Mouse (Mus musculus) hindbrain, embryonic 16.5 days (tissue): Measurements from ENCODE around the gene Guca2b. TPM values are rescaled to one million over a fixed set of nuclear protein-coding genes. Genes with fewer than 3 reads are reported as not detected.

Experiments used
- ATAC-seq: fragments of 200-750 bp; cut with Nextera tagmentation; 2 replicates; pipeline ENCODE4 v1.8.0; 2017; ENCODE audit warnings: moderate TSS enrichment, moderate library complexity
- H3K27ac ChIP-seq: fragments of 300-500 bp; sonication (generic); 2 replicates; pipeline ENCODE4 v1.5.1; 2014; ENCODE audit warnings: low read depth, mild to moderate bottlenecking, control low read depth, low read length, moderate library complexity
- H3K27me3 ChIP-seq: fragments of 300-500 bp; sonication (generic); replicated peaks from 2 replicates; pipeline ENCODE4 v1.6.1; 2014; ENCODE audit warnings: low read length; ENCODE audit not compliant: control insufficient read depth, insufficient read depth
- H3K36me3 ChIP-seq: fragments of 300-500 bp; sonication (generic); 2 replicates; pipeline ENCODE4 v1.6.1; 2014; ENCODE audit warnings: mild to moderate bottlenecking, low read length, moderate library complexity, mixed read lengths; ENCODE audit not compliant: control insufficient read depth, insufficient read depth
- H3K4me1 ChIP-seq: fragments of 300-500 bp; sonication (generic); 2 replicates; pipeline ENCODE4 v1.6.1; 2014; ENCODE audit warnings: low read depth, low read length; ENCODE audit not compliant: control insufficient read depth, insufficient read depth
- H3K4me2 ChIP-seq: fragments of 300-500 bp; sonication (generic); 2 replicates; pipeline ENCODE4 v1.6.1; 2014; ENCODE audit warnings: mild to moderate bottlenecking, low read length, control low read depth, moderate library complexity
- H3K4me3 ChIP-seq: fragments of 300-500 bp; sonication (generic); 2 replicates; pipeline ENCODE4 v1.5.1; 2014; ENCODE audit warnings: mild to moderate bottlenecking, low read length, control low read depth, moderate library complexity
- H3K9ac ChIP-seq: fragments of 300-500 bp; sonication (generic); 2 replicates; pipeline ENCODE4 v1.6.1; 2014; ENCODE audit warnings: low read depth, mild to moderate bottlenecking, control low read depth, low read length, moderate library complexity
- H3K9me3 ChIP-seq: fragments of 300-500 bp; sonication (generic); 2 replicates; pipeline ENCODE4 v1.6.1; 2014; ENCODE audit warnings: mild to moderate bottlenecking, low read length, moderate library complexity; ENCODE audit not compliant: control insufficient read depth
- WGBS: fragments of 180-500 bp; shearing (Covaris S2); extraction: QIAGEN DNeasy Blood & Tissue Kit; methylation state at CpG from one replicate; pipeline ENCODE4 v1.1.7; 2014; 5-methylcytosine and 5-hydroxymethylcytosine counted together
- polyA plus RNA-seq: library from polyadenylated mRNA; unstranded; fragments of >200 nt; fragmentation: Nextera tagmentation; extraction: Ambion mirVana; gene quantifications from 2 replicates; pipeline ENCODE4 v1.2.1, GENCODE M21; 2015

Gene Guca2b
- polyA plus RNA-seq, result not detected in 2 replicates

DNA sequence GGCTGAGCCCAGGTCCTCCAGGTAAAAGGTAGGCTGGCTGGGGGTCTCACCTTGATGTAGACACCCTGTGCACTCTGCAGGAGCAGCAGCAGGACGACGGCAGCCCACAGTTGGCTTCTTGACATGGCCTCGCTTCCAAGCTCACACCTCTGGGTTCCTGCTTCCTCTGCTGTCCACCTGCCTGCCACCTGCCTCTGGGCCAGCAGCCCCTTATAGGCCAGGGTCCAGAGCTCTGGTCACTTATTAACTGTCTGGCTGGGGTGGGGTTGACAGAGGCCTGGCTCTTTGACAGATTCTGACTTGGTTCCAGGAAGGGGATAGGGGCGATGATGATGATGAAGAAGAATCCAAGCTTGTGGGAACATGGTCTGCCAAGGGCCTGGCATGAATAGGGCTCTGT lies at the start of gene Guca2b:
TSS of gene Guca2b (minus strand) at position 224 of the 400 bp plus-strand sequence.
- H3K36me3 ChIP-seq, result no peaks in the 10 kb centered on the region
- H3K9me3 ChIP-seq, result peaks cover 3% of the 10 kb centered on the region; the same call in 1 of the 2 replicates
- no peak within 1 kb of the TSS for H3K4me3 ChIP-seq
- no peaks in the 10 kb centered on the region for H3K27me3 ChIP-seq
- H3K27ac ChIP-seq, result no peak within 1 kb of the TSS
- 91% methylated on average over 4 of the region's 4 CpGs for WGBS
- H3K4me1 ChIP-seq, result no peaks in the 10 kb centered on the region
- no peak within 1 kb of the TSS for H3K4me2 ChIP-seq
- H3K9ac ChIP-seq, result no peak within 1 kb of the TSS
- no peak for ATAC-seq

DNA sequence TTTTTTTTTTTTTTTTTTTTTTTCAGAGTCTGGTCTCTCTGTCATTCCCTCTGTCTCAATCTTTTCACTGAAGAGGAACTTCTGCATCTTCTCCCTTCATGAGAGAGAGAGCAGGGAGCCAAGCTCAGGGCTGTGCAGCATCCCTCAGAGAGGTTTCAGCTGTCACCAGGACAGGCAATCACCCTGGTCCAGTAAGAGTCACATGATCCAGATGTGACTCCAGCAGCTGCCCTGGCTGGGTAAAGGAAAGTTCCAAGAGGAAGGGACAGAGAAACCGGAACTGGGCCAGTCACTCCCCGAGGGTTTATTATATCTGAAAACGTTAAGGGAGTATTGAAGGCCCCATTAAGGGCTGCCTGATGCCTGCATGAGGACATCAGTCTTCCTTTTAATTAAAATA lies 49.0 kb upstream of the Guca2b start:
- Histone ChIP-seq H3K9ac (no peak overlapping the region), H3K4me3 (no peak overlapping the region), H3K36me3 (no peaks in the 10 kb centered on the region), H3K4me2 (no peak overlapping the region), H3K27ac (no peak overlapping the region), H3K4me1 (no peaks in the 10 kb centered on the region), H3K27me3 (no peaks in the 10 kb centered on the region), H3K9me3 (no peaks in the 10 kb centered on the region)
- ATAC-seq, result no peak
- WGBS, result 11% methylated on average over 3 of the region's 3 CpGs

DNA sequence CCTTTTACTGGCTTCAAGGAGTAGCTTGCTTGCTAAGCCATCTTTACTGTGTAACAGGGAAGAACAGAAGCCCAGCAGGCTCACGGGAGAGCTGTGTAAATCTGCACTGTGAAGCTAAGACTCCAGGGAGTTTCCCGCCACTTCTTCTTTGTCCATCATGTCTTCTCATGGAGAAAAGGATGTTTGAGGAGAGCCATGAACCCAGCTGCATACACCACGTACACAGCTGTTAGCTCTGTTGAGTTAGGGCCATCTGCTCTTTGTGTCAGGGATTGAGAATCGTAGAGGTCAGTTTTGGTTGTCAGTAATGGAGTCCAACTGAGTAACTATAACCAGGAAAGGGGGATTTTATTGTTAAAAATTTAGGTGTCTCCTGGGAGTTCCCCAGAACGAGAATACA lies 48.6 kb upstream of the Guca2b start:
- H3K4me1 ChIP-seq, result no peaks in the 10 kb centered on the region

DNA sequence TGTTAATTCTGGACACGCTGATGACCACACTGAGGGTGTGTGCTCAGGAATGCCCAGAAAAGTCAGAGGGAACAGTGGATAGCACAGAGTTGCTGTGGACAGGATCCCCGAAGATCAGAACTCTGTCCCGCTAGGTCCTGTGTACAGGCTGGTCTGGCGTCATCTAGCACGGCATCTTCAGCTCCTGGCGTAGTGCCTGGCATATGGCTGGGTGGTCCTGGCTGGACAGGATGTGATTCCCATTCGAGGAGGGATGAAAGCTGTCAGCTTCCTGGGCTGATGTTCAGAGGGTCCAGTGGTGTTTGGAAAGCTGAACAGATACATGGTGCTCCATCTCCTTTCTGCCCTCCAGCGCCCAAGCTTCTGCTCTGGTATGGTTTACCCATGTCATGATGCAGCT lies 45.2 kb upstream of the Guca2b start:
- H3K9ac ChIP-seq, result no peak overlapping the region
- no peaks in the 10 kb centered on the region for H3K4me1 ChIP-seq
- WGBS, result 81% methylated on average over 8 of the region's 8 CpGs
- H3K4me3 ChIP-seq, result no peak overlapping the region
- no peak overlapping the region for H3K27ac ChIP-seq
- H3K36me3 ChIP-seq, result no peaks in the 10 kb centered on the region
- H3K4me2 ChIP-seq, result no peak overlapping the region
- no peak for ATAC-seq
- no peaks in the 10 kb centered on the region for H3K27me3 ChIP-seq
- H3K9me3 ChIP-seq, result no peaks in the 10 kb centered on the region

More for the DNA sequence above, 48.6 kb upstream of the Guca2b start:
- no peak overlapping the region for H3K27ac ChIP-seq
- WGBS, result 47% methylated on average over 5 of the region's 5 CpGs
- H3K4me3 ChIP-seq, result no peak overlapping the region
- H3K27me3 ChIP-seq, result no peaks in the 10 kb centered on the region
- ATAC-seq, result no peak
- H3K36me3 ChIP-seq, result no peaks in the 10 kb centered on the region
- H3K4me2 ChIP-seq, result no peak overlapping the region
- no peak overlapping the region for H3K9ac ChIP-seq
- no peaks in the 10 kb centered on the region for H3K9me3 ChIP-seq

- WGBS, result 87% methylated on average over 11 of the region's 11 CpGs
- no peak overlapping the region for H3K9ac ChIP-seq
- H3K36me3 ChIP-seq, result no peaks in the 10 kb centered on the region
- no peak overlapping the region for H3K4me2 ChIP-seq
- no peaks in the 10 kb centered on the region for H3K27me3 ChIP-seq
- H3K4me3 ChIP-seq, result no peak overlapping the region
- H3K9me3 ChIP-seq, result no peaks in the 10 kb centered on the region
- ATAC-seq, result no peak
- H3K4me1 ChIP-seq, result no peaks in the 10 kb centered on the region
- H3K27ac ChIP-seq, result no peak overlapping the region
Measured at GRCm38 (mm10) chr4:119701269-119701954, 42.7 kb upstream of the Guca2b start.

GRCm38 (mm10) chr4:119698339-119698738 lies 39.6 kb upstream of the Guca2b start:
- no peaks in the 10 kb centered on the region for H3K27me3 ChIP-seq

GRCm38 (mm10) chr4:119685746-119686145 lies 27.0 kb upstream of the Guca2b start:
- WGBS, result 98% methylated on average over 2 of the region's 2 CpGs
- no peaks in the 10 kb centered on the region for H3K9me3 ChIP-seq
- no peak overlapping the region for H3K4me3 ChIP-seq
- no peak overlapping the region for H3K4me2 ChIP-seq
- H3K27me3 ChIP-seq, result no peaks in the 10 kb centered on the region
- ATAC-seq, result no peak
- H3K36me3 ChIP-seq, result no peaks in the 10 kb centered on the region
- H3K4me1 ChIP-seq, result peaks cover 6% of the 10 kb centered on the region; the same call in 1 of the 2 replicates
- no peak overlapping the region for H3K27ac ChIP-seq
- no peak overlapping the region for H3K9ac ChIP-seq

More at GRCm38 (mm10) chr4:119698339-119698738, 39.6 kb upstream of the Guca2b start:
- H3K9ac ChIP-seq, result no peak overlapping the region
- no peak overlapping the region for H3K4me3 ChIP-seq
- no peak overlapping the region for H3K4me2 ChIP-seq
- 63% methylated on average over 2 of the region's 2 CpGs for WGBS
- H3K4me1 ChIP-seq, result no peaks in the 10 kb centered on the region
- H3K9me3 ChIP-seq, result no peaks in the 10 kb centered on the region
- no peak for ATAC-seq
- H3K36me3 ChIP-seq, result no peaks in the 10 kb centered on the region
- no peak overlapping the region for H3K27ac ChIP-seq

GRCm38 (mm10) chr4:119682596-119682995 lies 23.8 kb upstream of the Guca2b start:
- H3K4me1 ChIP-seq, result peaks cover 6% of the 10 kb centered on the region; the same call in 1 of the 2 replicates
- H3K27me3 ChIP-seq, result no peaks in the 10 kb centered on the region
- H3K36me3 ChIP-seq, result no peaks in the 10 kb centered on the region
- peak; percentile 50; the same call in 1 of the 2 replicates for ATAC-seq
- no peaks in the 10 kb centered on the region for H3K9me3 ChIP-seq
- H3K4me3 ChIP-seq, result no peak overlapping the region
- H3K4me2 ChIP-seq, result no peak overlapping the region
- no peak overlapping the region for H3K9ac ChIP-seq
- H3K27ac ChIP-seq, result no peak overlapping the region
- WGBS, result 25% methylated on average over 5 of the region's 5 CpGs

- no peak overlapping the region for H3K4me2 ChIP-seq
- no peaks in the 10 kb centered on the region for H3K27me3 ChIP-seq
- no peak overlapping the region for H3K9ac ChIP-seq
- H3K27ac ChIP-seq, result no peak overlapping the region
- H3K36me3 ChIP-seq, result no peaks in the 10 kb centered on the region
- H3K9me3 ChIP-seq, result no peaks in the 10 kb centered on the region
- ATAC-seq, result peak; percentile 46; the same call in 1 of the 2 replicates
- peaks cover 11% of the 10 kb centered on the region for H3K4me1 ChIP-seq
- H3K4me3 ChIP-seq, result no peak overlapping the region
- WGBS, result 34% methylated on average over 5 of the region's 5 CpGs
Measured at GRCm38 (mm10) chr4:119672685-119673084, 13.9 kb upstream of the Guca2b start.
